Mouse (Mus musculus): Measurements from ENCODE around the gene Pagr1a. TPM values are rescaled to one million over a fixed set of nuclear protein-coding genes. Genes with fewer than 3 reads are reported as not detected.
A peak's percentile ranks its signal among the peaks of the same experiment; 100 is the strongest.

Pagr1a gene
- polyA plus RNA-seq, 1 experiment from 2014 or later = 43.9 TPM

GRCm38 (mm10) chr7:127026984-127027726 is 10.0 kb upstream of the Pagr1a start, which contains the start of gene Maz:
Gene Maz, minus strand, starts transcription at chr7:127027037.
- Histone ChIP-seq H3K27ac (ENCODE audit: low read depth) (peak within 1 kb of the TSS; percentile 98), H3K36me3 (ENCODE audit: control insufficient read depth, insufficient read depth, low read length) (peaks cover 65% of the 10 kb centered on the region), H3K27me3 (replicated peaks; ENCODE audit: control insufficient read depth, insufficient read depth, low read length) (no peaks in the 10 kb centered on the region), H3K9me3 (ENCODE audit: control insufficient read depth, low read length) (no peaks in the 10 kb centered on the region), H3K4me3 (ENCODE audit: low read depth, low read length) (peak within 1 kb of the TSS; percentile 91), H3K4me1 (replicated peaks; ENCODE audit: control insufficient read depth, insufficient read depth, low read length) (peaks cover 27% of the 10 kb centered on the region), H3K9ac (ENCODE audit: low read length) (peak within 1 kb of the TSS; percentile 98), H3K4me2 (ENCODE audit: low read length) (peak within 1 kb of the TSS; percentile 99)
- under 1% methylated on average over 43 of the region's 63 CpGs for WGBS
- DNase-seq (ENCODE audit: low spot score) (peak; percentile 98), ATAC-seq (replicated peaks; ENCODE audit: low FRiP score, low TSS enrichment, low read depth) (peak; percentile 88)

GRCm38 (mm10) chr7:127026616-127026983 is 9.4 kb upstream of the Pagr1a start:
- peaks cover 33% of the 10 kb centered on the region for H3K4me1 ChIP-seq (replicated peaks; ENCODE audit: control insufficient read depth, insufficient read depth, low read length)
- H3K9ac ChIP-seq (ENCODE audit: low read length) = peak overlapping the region; percentile 98
- DNase-seq (ENCODE audit: low spot score) (no peak), ATAC-seq (replicated peaks; ENCODE audit: low FRiP score, low TSS enrichment, low read depth) (no peak)
- no peaks in the 10 kb centered on the region for H3K9me3 ChIP-seq (ENCODE audit: control insufficient read depth, low read length)
- H3K27ac ChIP-seq (ENCODE audit: low read depth) = peak overlapping the region; percentile 98
- H3K4me3 ChIP-seq (ENCODE audit: low read depth, low read length) = peak overlapping the region; percentile 91
- 23% methylated on average over 3 of the region's 48 CpGs for WGBS
- peaks cover 64% of the 10 kb centered on the region for H3K36me3 ChIP-seq (ENCODE audit: control insufficient read depth, insufficient read depth, low read length)
- peak overlapping the region; percentile 99 for H3K4me2 ChIP-seq (ENCODE audit: low read length)
- H3K27me3 ChIP-seq (replicated peaks; ENCODE audit: control insufficient read depth, insufficient read depth, low read length) = no peaks in the 10 kb centered on the region

DNA sequence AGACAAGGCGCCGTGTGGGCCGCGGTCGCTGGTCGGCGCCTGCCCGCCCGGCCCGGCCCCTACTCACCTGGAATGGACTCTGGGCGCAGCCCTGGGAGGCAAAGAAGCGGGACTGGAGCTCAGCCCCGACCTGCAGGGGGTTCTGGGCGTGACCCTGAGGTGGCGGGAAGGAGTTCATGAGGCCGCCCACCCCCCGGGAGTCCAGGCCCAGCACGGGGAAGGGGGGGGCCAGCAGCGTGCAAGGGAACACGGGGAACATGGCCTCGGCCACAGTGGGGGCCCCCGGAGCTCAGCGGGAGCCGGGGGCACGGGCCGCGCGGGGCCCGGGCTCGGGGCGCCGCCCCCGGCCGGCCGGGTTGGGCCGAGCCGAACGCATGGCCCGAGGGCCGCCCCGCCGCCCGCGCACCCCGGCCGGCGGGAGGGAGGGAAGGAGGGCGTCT is 9.0 kb upstream of the Pagr1a start:
- Histone ChIP-seq H3K9me3 (ENCODE audit: control insufficient read depth, low read length) (no peaks in the 10 kb centered on the region), H3K9ac (ENCODE audit: low read length) (peak overlapping the region; percentile 98), H3K36me3 (ENCODE audit: control insufficient read depth, insufficient read depth, low read length) (peaks cover 60% of the 10 kb centered on the region), H3K4me3 (ENCODE audit: low read depth, low read length) (peak overlapping the region; percentile 91), H3K4me1 (replicated peaks; ENCODE audit: control insufficient read depth, insufficient read depth, low read length) (peaks cover 37% of the 10 kb centered on the region), H3K27me3 (replicated peaks; ENCODE audit: control insufficient read depth, insufficient read depth, low read length) (no peaks in the 10 kb centered on the region), H3K4me2 (ENCODE audit: low read length) (peak overlapping the region; percentile 99), H3K27ac (ENCODE audit: low read depth) (peak overlapping the region; percentile 98)
- ATAC-seq (replicated peaks; ENCODE audit: low FRiP score, low TSS enrichment, low read depth) = peak; percentile 44
- WGBS = under 1% methylated on average over 24 of the region's 48 CpGs
- DNase-seq (ENCODE audit: low spot score) = peak; percentile 88

GRCm38 (mm10) chr7:127025556-127026160 is 8.5 kb upstream of the Pagr1a start:
- DNase-seq (ENCODE audit: low spot score) (peak; percentile 78), ATAC-seq (replicated peaks; ENCODE audit: low FRiP score, low TSS enrichment, low read depth) (no peak)
- Histone ChIP-seq H3K27me3 (replicated peaks; ENCODE audit: control insufficient read depth, insufficient read depth, low read length) (no peaks in the 10 kb centered on the region), H3K27ac (ENCODE audit: low read depth) (peak overlapping the region; percentile 98), H3K36me3 (ENCODE audit: control insufficient read depth, insufficient read depth, low read length) (peaks cover 54% of the 10 kb centered on the region), H3K9me3 (ENCODE audit: control insufficient read depth, low read length) (no peaks in the 10 kb centered on the region), H3K4me1 (replicated peaks; ENCODE audit: control insufficient read depth, insufficient read depth, low read length) (peaks cover 37% of the 10 kb centered on the region), H3K4me3 (ENCODE audit: low read depth, low read length) (peak overlapping the region; percentile 91), H3K9ac (ENCODE audit: low read length) (peak overlapping the region; percentile 98), H3K4me2 (ENCODE audit: low read length) (peak overlapping the region; percentile 99)
- WGBS = under 1% methylated on average over 62 of the region's 65 CpGs

GRCm38 (mm10) chr7:127024755-127025555 is 7.8 kb upstream of the Pagr1a start:
- Histone ChIP-seq H3K27ac (ENCODE audit: low read depth) (peak overlapping the region; percentile 98), H3K4me3 (ENCODE audit: low read depth, low read length) (peak overlapping the region; percentile 91), H3K9ac (ENCODE audit: low read length) (peak overlapping the region; percentile 98), H3K27me3 (replicated peaks; ENCODE audit: control insufficient read depth, insufficient read depth, low read length) (no peaks in the 10 kb centered on the region), H3K4me1 (replicated peaks; ENCODE audit: control insufficient read depth, insufficient read depth, low read length) (peaks cover 41% of the 10 kb centered on the region), H3K36me3 (ENCODE audit: control insufficient read depth, insufficient read depth, low read length) (peaks cover 47% of the 10 kb centered on the region), H3K4me2 (ENCODE audit: low read length) (peak overlapping the region; percentile 99), H3K9me3 (ENCODE audit: control insufficient read depth, low read length) (no peaks in the 10 kb centered on the region)
- WGBS = 1% methylated on average over 30 of the region's 30 CpGs
- ATAC-seq (replicated peaks; ENCODE audit: low FRiP score, low TSS enrichment, low read depth) = peak; percentile 7; the same call in 1 of the 2 replicates
- peak; percentile 86 for DNase-seq (ENCODE audit: low spot score)

DNA sequence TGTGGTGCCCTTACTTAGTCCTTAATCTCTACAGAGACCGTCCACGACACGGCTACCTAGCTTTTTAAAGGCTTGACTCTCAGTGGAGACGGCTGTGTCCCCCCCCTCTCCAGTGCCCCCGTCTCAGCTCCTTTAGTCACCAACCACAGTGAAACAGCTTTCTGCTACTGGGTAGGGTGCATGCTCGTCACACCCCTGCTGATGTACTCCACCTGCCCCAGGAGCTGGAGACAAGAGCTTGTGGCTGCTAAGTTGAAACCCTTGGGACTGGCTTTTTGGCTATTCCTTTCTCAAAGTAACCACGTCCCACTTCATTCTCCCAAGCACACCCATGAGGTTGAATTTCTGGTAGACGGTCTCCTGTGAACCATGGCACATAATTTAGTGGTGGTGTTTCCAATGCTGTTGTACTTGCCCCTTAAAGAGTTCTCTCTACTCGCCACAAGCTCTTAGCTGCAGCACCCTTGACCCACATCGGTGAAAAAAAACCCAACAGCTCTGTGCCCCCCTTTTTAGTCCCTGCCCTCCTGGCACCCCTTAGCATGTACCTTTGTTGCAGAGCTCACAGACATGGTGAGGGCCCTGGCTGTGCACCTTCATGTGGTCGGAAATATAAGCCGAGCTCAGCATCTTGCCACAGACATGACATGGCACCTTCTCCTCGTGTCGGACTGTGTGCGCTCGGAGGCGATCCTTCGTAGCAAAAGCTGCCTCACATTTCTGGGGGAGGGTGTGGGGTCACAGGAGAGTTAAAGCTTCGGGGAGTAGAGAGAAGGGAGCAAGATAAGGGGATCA is 6.9 kb upstream of the Pagr1a start:
- Histone ChIP-seq H3K4me2 (ENCODE audit: low read length) (peak overlapping the region; percentile 99), H3K36me3 (ENCODE audit: control insufficient read depth, insufficient read depth, low read length) (peaks cover 39% of the 10 kb centered on the region), H3K27ac (ENCODE audit: low read depth) (peak overlapping the region; percentile 98), H3K9ac (ENCODE audit: low read length) (peak overlapping the region; percentile 98), H3K27me3 (replicated peaks; ENCODE audit: control insufficient read depth, insufficient read depth, low read length) (no peaks in the 10 kb centered on the region), H3K4me3 (ENCODE audit: low read depth, low read length) (peak overlapping the region; percentile 91), H3K9me3 (ENCODE audit: control insufficient read depth, low read length) (no peaks in the 10 kb centered on the region), H3K4me1 (replicated peaks; ENCODE audit: control insufficient read depth, insufficient read depth, low read length) (peaks cover 46% of the 10 kb centered on the region)
- DNase-seq (ENCODE audit: low spot score) = peak; percentile 53
- ATAC-seq (replicated peaks; ENCODE audit: low FRiP score, low TSS enrichment, low read depth) = no peak
- 22% methylated on average over 19 of the region's 19 CpGs for WGBS

DNA sequence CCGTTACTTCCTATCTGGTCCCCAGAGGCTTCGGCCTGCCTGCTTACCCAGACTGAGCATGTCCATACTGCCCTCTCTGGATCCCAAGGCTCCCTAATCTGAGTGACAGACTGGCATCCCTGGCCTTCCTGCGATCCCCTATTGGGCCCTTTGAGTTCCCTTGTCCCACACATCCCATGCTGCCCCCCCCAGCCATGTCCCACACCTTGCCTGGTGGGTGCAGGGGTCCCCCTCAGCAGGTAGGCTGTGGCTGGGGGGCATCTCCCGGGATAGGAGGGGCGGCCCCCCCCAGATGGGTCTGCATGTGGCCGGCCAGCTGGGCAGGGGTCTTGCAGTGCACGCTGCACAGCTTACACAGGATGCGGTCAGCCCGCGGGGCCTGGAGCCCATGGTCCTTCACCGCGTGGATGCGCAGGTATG is 6.1 kb upstream of the Pagr1a start:
- DNase-seq (ENCODE audit: low spot score) (no peak), ATAC-seq (replicated peaks; ENCODE audit: low FRiP score, low TSS enrichment, low read depth) (no peak)
- H3K27me3 ChIP-seq (replicated peaks; ENCODE audit: control insufficient read depth, insufficient read depth, low read length) = no peaks in the 10 kb centered on the region
- peak overlapping the region; percentile 99 for H3K4me2 ChIP-seq (ENCODE audit: low read length)
- H3K9ac ChIP-seq (ENCODE audit: low read length) = 0 out of 2 replicates have a peak overlapping the region, but pooled peaks have one; percentile 13
- no peaks in the 10 kb centered on the region for H3K9me3 ChIP-seq (ENCODE audit: control insufficient read depth, low read length)
- peaks cover 51% of the 10 kb centered on the region for H3K4me1 ChIP-seq (replicated peaks; ENCODE audit: control insufficient read depth, insufficient read depth, low read length)
- peaks cover 31% of the 10 kb centered on the region for H3K36me3 ChIP-seq (ENCODE audit: control insufficient read depth, insufficient read depth, low read length)
- peak overlapping the region; percentile 91 for H3K4me3 ChIP-seq (ENCODE audit: low read depth, low read length)
- 71% methylated on average over 13 of the region's 13 CpGs for WGBS
- H3K27ac ChIP-seq (ENCODE audit: low read depth) = no peak overlapping the region
